8 mouse cellular contexts compared by ENCODE assay signal in the genomic region with DNA sequence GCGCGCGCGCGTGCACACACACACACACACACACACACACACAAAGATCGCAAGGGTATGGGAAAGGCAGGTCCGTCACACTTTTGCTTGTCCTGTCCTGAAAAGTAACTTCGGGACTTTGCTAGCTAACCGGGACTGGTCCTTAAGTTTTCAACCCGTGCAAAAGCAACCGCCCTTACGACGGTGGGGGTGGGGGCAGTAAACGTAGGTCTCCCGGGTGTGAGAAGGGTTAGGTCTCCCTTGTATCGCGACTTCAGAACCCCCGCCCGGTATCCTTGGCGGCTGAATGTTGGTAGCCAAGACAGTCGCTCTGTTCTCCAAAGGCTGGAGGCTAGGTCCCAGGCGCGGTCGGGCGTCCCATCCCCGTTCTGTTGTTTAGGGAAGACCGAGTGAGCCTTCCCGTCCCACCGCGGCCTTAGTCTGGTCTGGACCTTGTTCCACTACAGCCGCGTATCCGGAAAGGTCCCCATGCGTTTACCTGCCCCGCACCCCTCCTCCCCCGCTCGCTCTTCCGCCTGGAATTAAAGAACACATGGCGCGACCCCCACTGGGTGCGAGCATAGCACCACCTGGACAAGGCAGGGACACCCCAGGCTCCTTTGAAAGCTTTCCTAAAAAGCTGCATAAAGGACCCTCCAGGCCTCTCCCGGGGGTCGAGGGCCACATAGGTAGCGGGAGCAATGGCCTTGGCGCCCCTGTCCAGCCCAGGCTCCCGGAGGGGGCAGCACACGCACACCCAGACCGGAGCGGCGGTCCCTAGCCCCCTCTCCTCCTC. TPM values are rescaled to one million over a fixed set of nuclear protein-coding genes. Genes with fewer than 3 reads are reported as not detected.
DNase-seq lines count a peak whose midpoint lies in the region; ATAC-seq and TF ChIP-seq lines count a peak whose summit lies in the region.

No protein-coding gene starts in this region.

- TF ChIP-seq CTCF in C2C12 (IDR thresholded peaks at IDR 0.05; ENCODE audit: control insufficient read depth, insufficient read depth, insufficient read length): no peak

- peaks cover 23% of the 10 kb centered on the region for H3K27me3 ChIP-seq in C2C12 (ENCODE audit: control insufficient read depth, insufficient read depth, insufficient read length)
- peaks cover 45% of the 10 kb centered on the region for H3K27me3 ChIP-seq in embryonic facial prominence, embryonic 13.5 days

- H3K9ac ChIP-seq in embryonic facial prominence, embryonic 13.5 days: 0 out of 2 replicates have a peak overlapping the region, but pooled peaks have one; percentile 78

- H3K4me3 ChIP-seq in C2C12 (ENCODE audit: insufficient read depth, poor library complexity, severe bottlenecking) (peak overlapping the region; percentile 76), macrophage (ENCODE audit: inconsistent target) (peak overlapping the region; percentile 87)
- H3K4me3 ChIP-seq in embryonic facial prominence, embryonic 13.5 days: peak overlapping the region; percentile 67

- H3ac ChIP-seq in C2C12 (ENCODE audit: control insufficient read depth, insufficient read length, low read depth): peak overlapping the region; percentile 53

- no peak; the same call in 1 of the 2 replicates for ATAC-seq in embryonic facial prominence, embryonic 13.5 days (ENCODE audit: insufficient number of reproducible peaks, insufficient read depth, low FRiP score, low TSS enrichment, low read depth)

- peak overlapping the region; percentile 95 for H3K4me2 ChIP-seq in embryonic facial prominence, embryonic 13.5 days

- WGBS in embryonic facial prominence, embryonic 13.5 days: under 1% methylated on average over 50 of the region's 50 CpGs
- WGBS in macrophage (ENCODE audit: missing documents): 4% methylated on average over 43 of the region's 50 CpGs

- H3K9me3 ChIP-seq in embryonic facial prominence, embryonic 13.5 days: no peaks in the 10 kb centered on the region

- no peak overlapping the region for H3K27ac ChIP-seq in embryonic facial prominence, embryonic 13.5 days
- no peak overlapping the region for H3K27ac ChIP-seq in macrophage

- peak; percentile 34 to 47 for DNase-seq in cerebellum, postnatal 10 days
- no peak for DNase-seq in cerebellum, adult 11 months
- DNase-seq in induced T-regulatory cell, adult 2 months (ENCODE audit: low read depth): peak; percentile 37
- DNase-seq in right cerebral cortex, postnatal 25 days: no peak
- no peak for DNase-seq in layer of hippocampus, adult 9-10 months (ENCODE audit: low spot score)

- peaks cover 14% of the 10 kb centered on the region for H3K79me3 ChIP-seq in C2C12 (ENCODE audit: low read depth)

- peaks cover 18% of the 10 kb centered on the region for H3K4me1 ChIP-seq in embryonic facial prominence, embryonic 13.5 days

- H3K36me3 ChIP-seq in C2C12 (ENCODE audit: control insufficient read depth, insufficient read depth): peaks cover 12% of the 10 kb centered on the region
- H3K36me3 ChIP-seq in embryonic facial prominence, embryonic 13.5 days: no peaks in the 10 kb centered on the region
- H3K36me3 ChIP-seq in macrophage (ENCODE audit: inconsistent target): no peaks in the 10 kb centered on the region

- peaks cover 28% of the 10 kb centered on the region for H3K79me2 ChIP-seq in C2C12 (ENCODE audit: control insufficient read depth, insufficient read depth)
- peaks cover 15% of the 10 kb centered on the region for H3K79me2 ChIP-seq in macrophage (ENCODE audit: inconsistent target)

TF ChIP-seq in C2C12, 6 proteins besides CTCF, POLR2A, EP300 and RAD21:
- TF ChIP-seq MYOD1 (IDR thresholded peaks at IDR 0.05; ENCODE audit: control insufficient read depth, insufficient read length, low read depth): no peak
- no peak for TF ChIP-seq FOSL1 (IDR thresholded peaks at IDR 0.05; ENCODE audit: insufficient read depth, low read length, poor library complexity, severe bottlenecking)
- no peak for TF ChIP-seq MYOG (IDR thresholded peaks at IDR 0.05; ENCODE audit: control insufficient read depth, extremely low read depth, insufficient read length)
- no peak for TF ChIP-seq MAX (IDR thresholded peaks at IDR 0.05)
- no peak for TF ChIP-seq USF1 (IDR thresholded peaks at IDR 0.05; ENCODE audit: low read depth)
- TF ChIP-seq CEBPB (IDR thresholded peaks at IDR 0.05; ENCODE audit: low read depth): no peak

RNA-seq across cellular contexts. Expression of gene E030030I06Rik, which starts 0.8 kb away (rescaled TPM):
- polyA plus RNA-seq in C2C12 (2012; fragmentation: generic; extraction: Trizol): 5.5 TPM
- 18.9 and 20.0 TPM in 2 replicates for polyA plus RNA-seq in embryonic facial prominence, embryonic 13.5 days (2015; fragmentation: Nextera tagmentation; extraction: Ambion mirVana)
- 10 to 100 TPM in 22 of 26 experiments, 1 to 10 TPM in 4; 8.1 to 93.9 (median 28.3) TPM for total RNA-seq in macrophage (2018; cell fraction: chromatin; rRNA removed)
- 1 to 10 TPM; 2.6 to 8.3 (median 5.3) TPM for total RNA-seq in macrophage (2018; cell fraction: cytosol; rRNA removed)
- 10 to 100 TPM; 13.2 to 60.6 (median 29.3) TPM for total RNA-seq in macrophage (2018; cell fraction: nucleus; rRNA removed)
- polyA plus RNA-seq in macrophage (2018): 0.90 to 4.5 TPM (median 3.3 TPM) in 3 replicates

RNA-seq across cellular contexts. Expression of gene Raet1e, which starts 8.5 kb away (rescaled TPM):
- 15.0 TPM for polyA plus RNA-seq in C2C12 (2012; fragmentation: generic; extraction: Trizol)
- polyA plus RNA-seq in embryonic facial prominence, embryonic 13.5 days (2015; fragmentation: Nextera tagmentation; extraction: Ambion mirVana): 5.8 and 6.6 TPM in 2 replicates
- total RNA-seq in macrophage (2018; cell fraction: chromatin; rRNA removed): 10 to 100 TPM in 4 of 26 experiments, 1 to 10 TPM in 17, under 1 TPM in 3, not detected in 2; 0.59 to 18.6 (median 2.8) TPM
- total RNA-seq in macrophage (2018; cell fraction: cytosol; rRNA removed): 1 to 10 TPM in 23 of 26 experiments, under 1 TPM in 3; 0.65 to 9.3 (median 4.0) TPM
- total RNA-seq in macrophage (2018; cell fraction: nucleus; rRNA removed): 10 to 100 TPM in 3 of 26 experiments, 1 to 10 TPM in 18, under 1 TPM in 3, not detected in 2; 0.55 to 15.5 (median 2.7) TPM
- 1.4 to 10.1 TPM (median 6.3 TPM) in 3 replicates for polyA plus RNA-seq in macrophage (2018)

RNA-seq across cellular contexts. Expression of gene H60b, which starts 8.5 kb away (rescaled TPM):
- polyA plus RNA-seq in C2C12 (2012; fragmentation: generic; extraction: Trizol) (0.32 TPM), macrophage (2018) (1.5 to 5.4 TPM (median 2.8 TPM) in 3 replicates)
- polyA plus RNA-seq in embryonic facial prominence, embryonic 13.5 days (2015; fragmentation: Nextera tagmentation; extraction: Ambion mirVana): 0.37 and 1.3 TPM in 2 replicates
- total RNA-seq in macrophage (2018; cell fraction: chromatin; rRNA removed): 1 to 10 TPM in 11 of 26 experiments, under 1 TPM in 1, not detected in 14; 0.98 to 8.9 (median 1.5) TPM
- 1 to 10 TPM in 16 of 26 experiments, under 1 TPM in 10; 0.31 to 5.7 (median 1.4) TPM for total RNA-seq in macrophage (2018; cell fraction: cytosol; rRNA removed)
- 1 to 10 TPM in 15 of 26 experiments, under 1 TPM in 1, not detected in 10; 0.59 to 9.4 (median 1.6) TPM for total RNA-seq in macrophage (2018; cell fraction: nucleus; rRNA removed)

Comparison
In these comparisons a context has a peak if more than half of its experiments do, and no peak if none do; other contexts are left out.
1. DNase-seq: peak in cerebellum, postnatal 10 days (2 of 2) and induced T-regulatory cell, adult 2 months (single experiment); none in cerebellum, adult 11 months (single experiment), right cerebral cortex, postnatal 25 days (single experiment) and layer of hippocampus, adult 9-10 months (single experiment).
2. Peak in every context shown above with its lines, with median percentiles within 50 percentile points of each other: H3K4me3 ChIP-seq.